Mouse (Mus musculus): ENCODE data around the gene Fam3b. TPM values are rescaled to one million over a fixed set of nuclear protein-coding genes. Genes with fewer than 3 reads are reported as not detected.

Fam3b gene
- not detected in 2 replicates for polyA plus RNA-seq (2014; fragmentation: Nextera tagmentation; extraction: Ambion mirVana)

- Histone ChIP-seq H3K4me3 (ENCODE audit: low read depth, low read length) (no peak within 1 kb of the TSS), H3K27ac (ENCODE audit: low read depth, low read length) (no peak within 1 kb of the TSS), H3K9ac (ENCODE audit: low read length) (no peak within 1 kb of the TSS), H3K27me3 (ENCODE audit: control insufficient read depth, insufficient read depth, low read length) (no peaks in the 10 kb centered on the region), H3K9me3 (ENCODE audit: control insufficient read depth, low read length) (no peaks in the 10 kb centered on the region), H3K36me3 (ENCODE audit: control insufficient read depth, insufficient read depth, low read length) (no peaks in the 10 kb centered on the region), H3K4me2 (no peak within 1 kb of the TSS), H3K4me1 (ENCODE audit: control insufficient read depth, insufficient read depth, low read length) (no peaks in the 10 kb centered on the region)
- 83% methylated on average over 4 of the region's 4 CpGs for WGBS
- ATAC-seq (ENCODE audit: low FRiP score): no peak
- DNase-seq (ENCODE audit: low spot score, missing footprints): no peak
These were observed at the start of gene Fam3b for GRCm38 (mm10) chr16:97514099-97514940. TSS of gene Fam3b (minus strand) at chr16:97514816.

GRCm38 (mm10) chr16:97544340-97544739, 29.7 kb upstream of the Fam3b start:
- Histone ChIP-seq H3K9me3 (ENCODE audit: control insufficient read depth, low read length) (no peaks in the 10 kb centered on the region), H3K9ac (ENCODE audit: low read length) (no peak overlapping the region), H3K27me3 (ENCODE audit: control insufficient read depth, insufficient read depth, low read length) (no peaks in the 10 kb centered on the region), H3K36me3 (ENCODE audit: control insufficient read depth, insufficient read depth, low read length) (no peaks in the 10 kb centered on the region), H3K4me1 (ENCODE audit: control insufficient read depth, insufficient read depth, low read length) (no peaks in the 10 kb centered on the region), H3K4me2 (no peak overlapping the region), H3K4me3 (ENCODE audit: low read depth, low read length) (no peak overlapping the region), H3K27ac (ENCODE audit: low read depth, low read length) (no peak overlapping the region)
- WGBS: 83% methylated on average over 4 of the region's 4 CpGs
- ATAC-seq (ENCODE audit: low FRiP score) (no peak), DNase-seq (ENCODE audit: low spot score, missing footprints) (no peak)

DNA sequence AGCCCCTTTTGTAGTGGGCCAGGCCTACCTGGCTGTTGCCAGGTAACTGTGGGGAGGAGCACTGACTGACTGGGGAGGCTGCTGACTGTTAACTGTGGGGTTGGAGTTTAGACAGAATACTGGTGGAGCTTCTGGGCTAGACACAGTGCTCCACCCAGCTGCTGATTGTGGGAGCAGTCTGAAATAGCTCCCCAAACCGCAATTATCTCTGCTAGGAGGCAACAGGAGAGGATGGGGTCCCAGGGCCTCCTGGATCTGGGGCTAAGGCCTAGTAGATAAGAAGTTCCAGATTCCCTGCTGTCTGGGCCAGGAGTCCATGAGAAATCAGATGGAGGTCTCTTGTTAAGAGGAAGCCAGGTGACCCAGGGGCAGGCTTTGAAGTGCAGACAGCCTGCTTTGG, 22.2 kb upstream of the Fam3b start:
- no peak for DNase-seq (ENCODE audit: low spot score, missing footprints)
- WGBS: 83% methylated on average over 1 of the region's 1 CpGs
- H3K27me3 ChIP-seq (ENCODE audit: control insufficient read depth, insufficient read depth, low read length): no peaks in the 10 kb centered on the region

GRCm38 (mm10) chr16:97535808-97536413, 21.3 kb upstream of the Fam3b start:
- Histone ChIP-seq H3K9me3 (ENCODE audit: control insufficient read depth, low read length) (no peaks in the 10 kb centered on the region), H3K4me2 (peak overlapping the region; percentile 16; the same call in 1 of the 2 replicates), H3K36me3 (ENCODE audit: control insufficient read depth, insufficient read depth, low read length) (no peaks in the 10 kb centered on the region), H3K4me3 (ENCODE audit: low read depth, low read length) (no peak overlapping the region), H3K27me3 (ENCODE audit: control insufficient read depth, insufficient read depth, low read length) (no peaks in the 10 kb centered on the region), H3K4me1 (ENCODE audit: control insufficient read depth, insufficient read depth, low read length) (peaks cover 14% of the 10 kb centered on the region), H3K9ac (ENCODE audit: low read length) (peak overlapping the region; percentile 24; the same call in 1 of the 2 replicates), H3K27ac (ENCODE audit: low read depth, low read length) (no peak overlapping the region; the same call in 1 of the 2 replicates)
- 12% methylated on average over 3 of the region's 3 CpGs for WGBS
- peak; percentile 90 for ATAC-seq (ENCODE audit: low FRiP score)
- DNase-seq (ENCODE audit: low spot score, missing footprints): peak; percentile 92

More for the DNA sequence above, 22.2 kb upstream of the Fam3b start:
- Histone ChIP-seq H3K36me3 (ENCODE audit: control insufficient read depth, insufficient read depth, low read length) (no peaks in the 10 kb centered on the region), H3K4me2 (no peak overlapping the region), H3K27ac (ENCODE audit: low read depth, low read length) (no peak overlapping the region), H3K9me3 (ENCODE audit: control insufficient read depth, low read length) (no peaks in the 10 kb centered on the region), H3K9ac (ENCODE audit: low read length) (no peak overlapping the region), H3K4me3 (ENCODE audit: low read depth, low read length) (no peak overlapping the region), H3K4me1 (ENCODE audit: control insufficient read depth, insufficient read depth, low read length) (peaks cover 14% of the 10 kb centered on the region)
- no peak for ATAC-seq (ENCODE audit: low FRiP score)

GRCm38 (mm10) chr16:97534876-97535461, 20.4 kb upstream of the Fam3b start:
- H3K27ac ChIP-seq (ENCODE audit: low read depth, low read length): peak overlapping the region; percentile 14; the same call in 1 of the 2 replicates
- ATAC-seq (ENCODE audit: low FRiP score) (peak; percentile 25; the same call in 1 of the 2 replicates), DNase-seq (ENCODE audit: low spot score, missing footprints) (peak; percentile 84)
- H3K4me3 ChIP-seq (ENCODE audit: low read depth, low read length): no peak overlapping the region
- peak overlapping the region; percentile 24 for H3K9ac ChIP-seq (ENCODE audit: low read length)
- no peaks in the 10 kb centered on the region for H3K27me3 ChIP-seq (ENCODE audit: control insufficient read depth, insufficient read depth, low read length)
- H3K4me1 ChIP-seq (ENCODE audit: control insufficient read depth, insufficient read depth, low read length): peaks cover 14% of the 10 kb centered on the region
- WGBS: 42% methylated on average over 5 of the region's 5 CpGs
- no peaks in the 10 kb centered on the region for H3K36me3 ChIP-seq (ENCODE audit: control insufficient read depth, insufficient read depth, low read length)
- no peak overlapping the region for H3K4me2 ChIP-seq
- H3K9me3 ChIP-seq (ENCODE audit: control insufficient read depth, low read length): no peaks in the 10 kb centered on the region

- ATAC-seq (ENCODE audit: low FRiP score) (no peak), DNase-seq (ENCODE audit: low spot score, missing footprints) (no peak)
- Histone ChIP-seq H3K36me3 (ENCODE audit: control insufficient read depth, insufficient read depth, low read length) (no peaks in the 10 kb centered on the region), H3K4me3 (ENCODE audit: low read depth, low read length) (no peak overlapping the region), H3K27me3 (ENCODE audit: control insufficient read depth, insufficient read depth, low read length) (no peaks in the 10 kb centered on the region), H3K4me1 (ENCODE audit: control insufficient read depth, insufficient read depth, low read length) (peaks cover 14% of the 10 kb centered on the region), H3K9me3 (ENCODE audit: control insufficient read depth, low read length) (no peaks in the 10 kb centered on the region), H3K4me2 (no peak overlapping the region), H3K9ac (ENCODE audit: low read length) (peak overlapping the region; percentile 24; the same call in 1 of the 2 replicates), H3K27ac (ENCODE audit: low read depth, low read length) (no peak overlapping the region)
- 43% methylated on average over 1 of the region's 1 CpGs for WGBS
These were observed 19.8 kb upstream of the Fam3b start for GRCm38 (mm10) chr16:97534448-97534847.

DNA sequence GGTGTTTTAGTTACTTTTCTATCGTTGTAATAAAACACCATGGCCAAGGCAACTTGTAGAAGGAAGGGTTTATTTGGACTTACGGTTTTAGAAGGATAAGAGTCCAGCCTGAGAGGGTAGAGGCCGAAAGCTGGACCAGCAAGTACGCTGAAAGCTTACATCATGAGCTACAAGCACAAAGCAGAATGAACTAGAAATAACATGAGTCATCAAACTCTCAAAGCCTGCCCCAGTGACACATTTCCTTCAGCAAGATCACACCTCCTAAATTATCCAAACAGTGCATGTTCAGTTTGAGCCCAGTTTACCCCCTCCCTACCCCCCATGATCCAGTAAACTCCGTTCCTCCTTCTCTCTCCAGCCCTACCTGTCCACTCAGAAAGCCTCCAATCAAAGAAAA, 19.1 kb upstream of the Fam3b start:
- Histone ChIP-seq H3K36me3 (ENCODE audit: control insufficient read depth, insufficient read depth, low read length) (no peaks in the 10 kb centered on the region), H3K4me2 (no peak overlapping the region), H3K27me3 (ENCODE audit: control insufficient read depth, insufficient read depth, low read length) (no peaks in the 10 kb centered on the region), H3K27ac (ENCODE audit: low read depth, low read length) (no peak overlapping the region), H3K4me3 (ENCODE audit: low read depth, low read length) (no peak overlapping the region), H3K9ac (ENCODE audit: low read length) (no peak overlapping the region), H3K4me1 (ENCODE audit: control insufficient read depth, insufficient read depth, low read length) (peaks cover 14% of the 10 kb centered on the region), H3K9me3 (ENCODE audit: control insufficient read depth, low read length) (no peaks in the 10 kb centered on the region)
- WGBS: 88% methylated on average over 5 of the region's 5 CpGs
- ATAC-seq (ENCODE audit: low FRiP score) (no peak), DNase-seq (ENCODE audit: low spot score, missing footprints) (no peak)

DNA sequence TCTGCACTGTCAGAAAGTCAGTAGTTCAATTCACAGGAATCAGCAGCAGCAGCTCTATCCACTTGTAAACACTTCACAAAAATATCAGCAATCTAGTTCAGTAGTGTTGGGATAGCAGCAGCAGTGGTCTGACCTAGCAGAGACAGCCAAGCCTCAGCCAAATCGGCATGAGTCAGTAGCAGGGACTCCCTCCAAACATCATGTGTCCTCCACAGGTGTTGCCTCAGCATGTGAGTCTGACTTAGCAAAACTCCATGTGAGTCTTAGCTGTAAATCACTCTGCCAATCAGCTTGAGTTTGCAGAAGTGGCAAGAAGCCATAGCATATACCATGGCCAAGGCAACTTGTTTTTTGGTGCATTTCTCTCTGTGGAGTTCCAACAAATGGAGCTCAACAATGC, 18.5 kb upstream of the Fam3b start:
- ATAC-seq (ENCODE audit: low FRiP score) (no peak), DNase-seq (ENCODE audit: low spot score, missing footprints) (no peak)
- Histone ChIP-seq H3K4me3 (ENCODE audit: low read depth, low read length) (no peak overlapping the region), H3K36me3 (ENCODE audit: control insufficient read depth, insufficient read depth, low read length) (no peaks in the 10 kb centered on the region), H3K27ac (ENCODE audit: low read depth, low read length) (no peak overlapping the region), H3K4me2 (no peak overlapping the region), H3K9me3 (ENCODE audit: control insufficient read depth, low read length) (no peaks in the 10 kb centered on the region), H3K9ac (ENCODE audit: low read length) (no peak overlapping the region), H3K4me1 (ENCODE audit: control insufficient read depth, insufficient read depth, low read length) (peaks cover 14% of the 10 kb centered on the region), H3K27me3 (ENCODE audit: control insufficient read depth, insufficient read depth, low read length) (no peaks in the 10 kb centered on the region)
- 84% methylated on average over 1 of the region's 1 CpGs for WGBS

DNA sequence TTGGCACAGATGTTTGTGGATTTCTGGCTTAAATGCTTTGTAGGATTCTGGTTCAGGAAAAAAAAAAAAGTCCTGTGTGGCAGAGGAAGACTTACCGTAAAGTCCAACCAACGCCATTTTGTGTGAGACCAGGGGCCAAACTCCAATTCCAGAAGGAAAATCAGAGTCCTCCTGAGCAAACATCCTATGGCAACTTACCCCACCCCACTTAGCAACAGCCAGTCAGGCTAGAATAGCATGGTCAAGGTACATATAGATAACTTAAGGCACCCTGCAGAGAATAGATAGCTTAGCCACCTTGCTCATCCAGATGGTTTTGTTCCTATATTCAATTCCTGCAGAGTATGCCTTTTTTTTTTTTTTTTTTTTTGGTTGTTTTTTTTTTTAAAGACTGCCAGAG, 14.6 kb upstream of the Fam3b start:
- DNase-seq (ENCODE audit: low spot score, missing footprints): no peak
- Histone ChIP-seq H3K9ac (ENCODE audit: low read length) (no peak overlapping the region), H3K9me3 (ENCODE audit: control insufficient read depth, low read length) (no peaks in the 10 kb centered on the region), H3K4me1 (ENCODE audit: control insufficient read depth, insufficient read depth, low read length) (no peaks in the 10 kb centered on the region), H3K27ac (ENCODE audit: low read depth, low read length) (no peak overlapping the region), H3K4me2 (no peak overlapping the region), H3K36me3 (ENCODE audit: control insufficient read depth, insufficient read depth, low read length) (no peaks in the 10 kb centered on the region), H3K27me3 (ENCODE audit: control insufficient read depth, insufficient read depth, low read length) (no peaks in the 10 kb centered on the region), H3K4me3 (ENCODE audit: low read depth, low read length) (no peak overlapping the region)
- no peak for ATAC-seq (ENCODE audit: low FRiP score)
- WGBS: 87% methylated on average over 2 of the region's 2 CpGs

Data from midbrain, embryonic 11.5 days (tissue).